Mouse (Mus musculus) gastrocnemius, adult 18-20 months (tissue): Measurements from ENCODE around the gene Cxcl17. TPM values are rescaled to one million over a fixed set of nuclear protein-coding genes. Genes with fewer than 3 reads are reported as not detected.

Source experiments
- DNase-seq: peaks from one replicate; pipeline ENCODE4 v3.0.0; 2021; ENCODE audit warnings: low spot score
- total RNA-seq, 2 experiments: library from RNA; stranded (reverse); gene quantifications; 2 replicates each; pipeline ENCODE4 v1.2.3; 2021

Gene Cxcl17
- total RNA-seq, 2 experiments from 2014 or later = not detected

- DNase-seq = no peak
These were observed 43.5 kb downstream of the Cxcl17 start, which contains the start of gene Cnfn for GRCm38 (mm10) chr7:25369058-25369749. TSS of gene Cnfn (minus strand) at chr7:25369724.

- no peak for DNase-seq
These were observed 44.4 kb downstream of the Cxcl17 start for GRCm38 (mm10) chr7:25368333-25368732.

- DNase-seq = no peak
These were observed 44.9 kb downstream of the Cxcl17 start for GRCm38 (mm10) chr7:25367632-25368293.

- DNase-seq = no peak
These were observed 46.6 kb downstream of the Cxcl17 start for GRCm38 (mm10) chr7:25365937-25366625.

GRCm38 (mm10) chr7:25363632-25364031 is 49.1 kb downstream of the Cxcl17 start:
- DNase-seq = no peak

GRCm38 (mm10) chr7:25363151-25363550 is 49.5 kb downstream of the Cxcl17 start:
- no peak for DNase-seq

GRCm38 (mm10) chr7:25358721-25359206 is 53.9 kb downstream of the Cxcl17 start:
- DNase-seq = no peak

Other genes with a start within 250 kb of the Cxcl17 start
- gene Pou2f2, start 233.2 kb downstream of the Cxcl17 start, total RNA-seq = under 1 TPM; 0.07 to 0.09 TPM
- 1 to 10 TPM; 8.3 to 8.4 TPM for gene Dedd2, start 192.3 kb downstream of the Cxcl17 start, total RNA-seq
- 1 to 10 TPM; 4.7 to 5.3 TPM for gene Zfp526, start 191.5 kb downstream of the Cxcl17 start, total RNA-seq
- gene Gsk3a, start 175.0 kb downstream of the Cxcl17 start, total RNA-seq = 10 to 100 TPM; 83.2 to 83.8 TPM
- 1 to 10 TPM; 5.7 to 7.3 TPM for gene Erf, start 162.1 kb downstream of the Cxcl17 start, total RNA-seq
- gene Cic, start 145.2 kb downstream of the Cxcl17 start, total RNA-seq = 10 to 100 TPM; 34.8 to 38.3 TPM
- gene Pafah1b3, start 114.9 kb downstream of the Cxcl17 start, total RNA-seq = 1 to 10 TPM in 1 of 2 experiments, under 1 TPM in 1; 0.82 to 1.1 TPM
- not detected for gene Prr19, start 111.5 kb downstream of the Cxcl17 start, total RNA-seq
- not detected for gene Tmem145, start 106.8 kb downstream of the Cxcl17 start, total RNA-seq
- gene Megf8, start 95.7 kb downstream of the Cxcl17 start, total RNA-seq = 10 to 100 TPM; 20.3 to 22.0 TPM
- not detected for gene Cnfn, start 43.2 kb downstream of the Cxcl17 start, total RNA-seq
- gene Lipe, start 14.2 kb downstream of the Cxcl17 start, total RNA-seq = 10 to 100 TPM; 21.3 to 22.7 TPM
- gene Ceacam1, start 64.7 kb upstream of the Cxcl17 start, total RNA-seq = 1 to 10 TPM; 2.7 to 4.4 TPM
- gene Ceacam2, start 127.0 kb upstream of the Cxcl17 start, total RNA-seq = 1 to 10 TPM in 1 of 2 experiments, under 1 TPM in 1; 0.46 to 1.1 TPM
- not detected for gene Erich4, start 203.0 kb upstream of the Cxcl17 start, total RNA-seq
- gene Dmac2, start 206.5 kb upstream of the Cxcl17 start, total RNA-seq = 10 to 100 TPM; 38.7 to 43.2 TPM
- 1 to 10 TPM; 1.1 to 1.3 TPM for gene B3gnt8, start 213.8 kb upstream of the Cxcl17 start, total RNA-seq
- 100 to 1,000 TPM; 134 to 137 TPM for gene Bckdha, start 246.1 kb upstream of the Cxcl17 start, total RNA-seq
- gene Exosc5, start 246.3 kb upstream of the Cxcl17 start, total RNA-seq = 10 to 100 TPM; 19.9 to 21.3 TPM